Mouse (Mus musculus) testis, postnatal 14 days (tissue): ENCODE measurements at regions not wholly inside any gene's neighbourhood (a gene's known extent, or its start where the extent isn't known, plus 50 kb on each side); places are given as distances from the start of the nearest gene placed in this dataset.

ENCODE experiments used
- DNase-seq: peaks from one replicate; pipeline ENCODE4 v3.0.0; 2021; ENCODE audit warnings: low spot score

GRCm38 (mm10) chr13:52395786-52396185 is 135.3 kb downstream of the Diras2 start:
- DNase-seq: no peak

GRCm38 (mm10) chr13:52398344-52398743 is 132.7 kb downstream of the Diras2 start:
- DNase-seq: no peak

- no peak for DNase-seq
Observed at GRCm38 (mm10) chr13:52399143-52399542, 131.9 kb downstream of the Diras2 start.

GRCm38 (mm10) chr13:52403805-52404204 is 127.3 kb downstream of the Diras2 start:
- no peak for DNase-seq

GRCm38 (mm10) chr13:52416301-52416700 is 114.8 kb downstream of the Diras2 start:
- no peak for DNase-seq

GRCm38 (mm10) chr13:52422456-52422855 is 108.6 kb downstream of the Diras2 start:
- DNase-seq: no peak

- no peak for DNase-seq
Observed at GRCm38 (mm10) chr13:52428527-52428926, 102.6 kb downstream of the Diras2 start.

- no peak for DNase-seq
Observed at GRCm38 (mm10) chr13:52436756-52437155, 94.3 kb downstream of the Diras2 start.

- no peak for DNase-seq
Observed at GRCm38 (mm10) chr13:52445513-52445912, 85.6 kb downstream of the Diras2 start.

GRCm38 (mm10) chr13:52448902-52449301 is 82.2 kb downstream of the Diras2 start:
- no peak for DNase-seq

- DNase-seq: no peak
Observed at GRCm38 (mm10) chr13:52451486-52451885, 79.6 kb downstream of the Diras2 start.

- DNase-seq: no peak
Observed at GRCm38 (mm10) chr13:52452291-52452690, 78.8 kb downstream of the Diras2 start.
